Mouse (Mus musculus) erythroblast, embryonic 14.5 days (primary cell): ENCODE results near the gene Nmt1. TPM values are rescaled to one million over a fixed set of nuclear protein-coding genes. Genes with fewer than 3 reads are reported as not detected.

Experiments used
- H3K27me3 ChIP-seq: 2 replicates; pipeline ENCODE4 v1.6.1; 2012; ENCODE audit warnings: inconsistent platforms; ENCODE audit not compliant: control insufficient read depth
- H3K36me3 ChIP-seq: 2 replicates; pipeline ENCODE4 v1.6.1; 2012; ENCODE audit warnings: mild to moderate bottlenecking, inconsistent platforms; ENCODE audit not compliant: control insufficient read depth
- H3K4me1 ChIP-seq: 2 replicates; pipeline ENCODE4 v1.6.1; 2012; ENCODE audit warnings: inconsistent platforms; ENCODE audit not compliant: control insufficient read depth
- H3K4me3 ChIP-seq: replicated peaks from 2 replicates; pipeline ENCODE3; 2012; ENCODE audit warnings: moderate library complexity, mild to moderate bottlenecking, inconsistent platforms
- H3K9me3 ChIP-seq: 2 replicates; pipeline ENCODE4 v1.6.1; 2012; ENCODE audit warnings: low read length, inconsistent platforms, mixed read lengths; ENCODE audit not compliant: control insufficient read depth
- GATA1 ChIP-seq: IDR thresholded peaks from 2 replicates; pipeline ENCODE4 v1.6.1; 2012; ENCODE audit warnings: low read length, inconsistent platforms, mixed read lengths
- TAL1 ChIP-seq: IDR thresholded peaks from 3 replicates; pipeline ENCODE4 v1.6.1; 2012; ENCODE audit warnings: low read length, inconsistent platforms, mixed read lengths
- polyA plus RNA-seq: library from polyadenylated mRNA; stranded (reverse); fragments of >175 nt; gene quantifications from 2 replicates; pipeline ENCODE4 v1.2.3, GENCODE M21; 2012

Nmt1 gene
- polyA plus RNA-seq, 1 experiment, result 1.5 TPM

- H3K9me3 ChIP-seq, result no peaks in the 10 kb centered on the region
- TF ChIP-seq TAL1 (no peak), GATA1 (no peak)
- peaks cover 30% of the 10 kb centered on the region for H3K36me3 ChIP-seq
- peaks cover 18% of the 10 kb centered on the region for H3K4me1 ChIP-seq
- no peaks in the 10 kb centered on the region for H3K27me3 ChIP-seq
- no peak overlapping the region for H3K4me3 ChIP-seq
Observed at GRCm38 (mm10) chr11:103001063-103001462, 26.9 kb upstream of the Nmt1 start.

- Histone ChIP-seq H3K4me3 (no peak overlapping the region), H3K36me3 (peaks cover 13% of the 10 kb centered on the region), H3K27me3 (no peaks in the 10 kb centered on the region), H3K4me1 (peaks cover 12% of the 10 kb centered on the region), H3K9me3 (no peaks in the 10 kb centered on the region)
- TF ChIP-seq GATA1, result no peak
- TF ChIP-seq TAL1, result no peak
Observed at GRCm38 (mm10) chr11:103003210-103003609, 24.8 kb upstream of the Nmt1 start.

DNA sequence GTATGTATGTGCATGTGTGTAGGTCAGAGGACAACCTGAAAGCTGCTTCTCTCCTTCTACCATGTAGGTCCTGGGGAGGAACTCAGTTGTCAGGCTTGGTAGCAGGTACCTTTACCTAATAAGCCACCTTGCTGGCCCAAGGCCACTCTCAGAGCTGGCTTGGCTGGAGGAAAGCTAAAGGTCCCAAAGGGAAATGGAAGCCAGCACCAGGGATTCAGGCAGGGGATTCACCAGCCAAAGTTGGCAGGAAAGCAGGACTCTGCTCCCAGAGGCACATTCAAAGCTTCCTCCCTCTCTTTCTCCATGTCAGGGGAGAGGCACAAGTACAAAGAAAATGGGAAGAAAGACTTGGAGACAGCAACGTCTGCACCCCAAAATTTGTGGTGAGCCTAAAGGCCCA lies 23.1 kb upstream of the Nmt1 start:
- no peaks in the 10 kb centered on the region; the same call in 1 of the 2 replicates for H3K9me3 ChIP-seq
- no peak overlapping the region for H3K4me3 ChIP-seq
- H3K4me1 ChIP-seq, result no peaks in the 10 kb centered on the region; the same call in 1 of the 2 replicates
- TF ChIP-seq GATA1 (no peak), TAL1 (no peak)
- peaks cover 4% of the 10 kb centered on the region for H3K36me3 ChIP-seq
- no peaks in the 10 kb centered on the region for H3K27me3 ChIP-seq

DNA sequence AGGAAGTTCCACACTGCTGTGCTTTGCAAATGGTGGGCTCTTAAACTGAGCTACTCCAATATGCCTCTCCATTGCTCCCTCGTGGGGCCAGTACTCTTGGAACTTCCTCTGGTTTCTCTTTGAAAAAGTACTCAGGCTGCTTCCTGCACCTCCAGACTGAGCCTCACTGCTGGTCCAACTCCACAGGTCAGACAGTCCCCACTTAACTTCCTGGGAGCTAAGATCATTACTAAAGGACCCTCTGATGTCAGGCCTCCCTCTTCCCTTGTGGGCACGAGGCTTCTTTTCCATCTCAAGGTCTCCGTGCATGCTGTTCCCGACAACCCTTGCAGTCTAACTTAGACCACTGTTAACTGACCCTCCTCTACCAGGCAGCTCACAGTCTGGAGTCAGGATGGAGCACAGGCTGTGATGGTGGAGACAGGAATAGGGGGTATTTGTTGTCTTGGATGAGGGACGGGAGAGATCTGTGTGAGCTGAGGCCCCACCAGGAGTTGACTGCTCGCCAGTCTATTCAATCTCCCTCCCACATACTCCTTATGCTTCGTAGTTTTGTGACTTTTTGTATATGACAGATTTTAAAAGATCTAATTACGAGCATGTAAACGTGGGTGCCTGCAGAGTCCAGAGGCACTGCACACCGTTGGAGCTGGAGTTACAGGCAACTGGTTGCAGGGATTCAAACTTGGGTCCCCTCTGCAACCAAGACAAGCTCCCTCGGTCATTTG lies 22.6 kb upstream of the Nmt1 start:
- Histone ChIP-seq H3K4me3 (no peak overlapping the region), H3K36me3 (no peaks in the 10 kb centered on the region; the same call in 1 of the 2 replicates), H3K27me3 (no peaks in the 10 kb centered on the region), H3K9me3 (no peaks in the 10 kb centered on the region; the same call in 1 of the 2 replicates), H3K4me1 (no peaks in the 10 kb centered on the region)
- TF ChIP-seq GATA1, result no peak
- TF ChIP-seq TAL1, result no peak

GRCm38 (mm10) chr11:103006286-103007000 lies 21.5 kb upstream of the Nmt1 start:
- Histone ChIP-seq H3K4me3 (no peak overlapping the region), H3K4me1 (no peaks in the 10 kb centered on the region), H3K9me3 (no peaks in the 10 kb centered on the region; the same call in 1 of the 2 replicates), H3K27me3 (no peaks in the 10 kb centered on the region), H3K36me3 (no peaks in the 10 kb centered on the region; the same call in 1 of the 2 replicates)
- TF ChIP-seq TAL1 (no peak), GATA1 (no peak)

- TF ChIP-seq GATA1 (no peak), TAL1 (no peak)
- Histone ChIP-seq H3K9me3 (no peaks in the 10 kb centered on the region; the same call in 1 of the 2 replicates), H3K27me3 (no peaks in the 10 kb centered on the region), H3K36me3 (no peaks in the 10 kb centered on the region; the same call in 1 of the 2 replicates), H3K4me3 (no peak overlapping the region), H3K4me1 (no peaks in the 10 kb centered on the region)
Observed at GRCm38 (mm10) chr11:103007001-103007340, 21.0 kb upstream of the Nmt1 start.

DNA sequence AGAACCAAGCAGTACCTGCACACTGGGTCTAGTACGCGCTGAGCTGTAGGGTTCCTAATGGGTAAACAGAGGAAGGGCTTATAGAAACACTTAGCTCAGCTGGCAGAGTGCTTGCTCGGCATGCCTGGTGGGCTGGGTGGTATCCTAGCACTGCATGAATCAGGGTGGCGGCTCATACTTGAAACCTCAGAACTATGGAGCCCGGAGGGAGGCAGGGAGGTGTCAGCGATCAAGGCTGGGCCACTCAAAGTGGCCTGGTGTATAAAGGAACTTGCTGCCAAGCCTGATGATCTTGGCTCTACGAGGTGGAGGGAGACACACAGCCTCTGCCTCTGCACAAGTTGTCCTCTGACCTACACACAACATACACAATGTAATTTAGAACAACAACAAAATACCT lies 19.4 kb upstream of the Nmt1 start:
- H3K4me1 ChIP-seq, result no peaks in the 10 kb centered on the region
- peaks cover 3% of the 10 kb centered on the region for H3K36me3 ChIP-seq

GRCm38 (mm10) chr11:103009208-103009607 lies 18.8 kb upstream of the Nmt1 start:
- peaks cover 3% of the 10 kb centered on the region for H3K9me3 ChIP-seq
- no peaks in the 10 kb centered on the region for H3K27me3 ChIP-seq
- H3K4me3 ChIP-seq, result no peak overlapping the region
- H3K36me3 ChIP-seq, result peaks cover 5% of the 10 kb centered on the region
- TF ChIP-seq GATA1 (no peak), TAL1 (no peak)
- H3K4me1 ChIP-seq, result no peaks in the 10 kb centered on the region

More for the DNA sequence above, 19.4 kb upstream of the Nmt1 start:
- H3K9me3 ChIP-seq, result peaks cover 2% of the 10 kb centered on the region
- no peak overlapping the region for H3K4me3 ChIP-seq
- TF ChIP-seq TAL1 (no peak), GATA1 (no peak)
- H3K27me3 ChIP-seq, result no peaks in the 10 kb centered on the region

GRCm38 (mm10) chr11:103010454-103011205 lies 17.4 kb upstream of the Nmt1 start:
- peaks cover 3% of the 10 kb centered on the region for H3K9me3 ChIP-seq
- H3K36me3 ChIP-seq, result peaks cover 5% of the 10 kb centered on the region
- H3K4me3 ChIP-seq, result no peak overlapping the region
- peaks cover 3% of the 10 kb centered on the region for H3K4me1 ChIP-seq
- TF ChIP-seq GATA1 (no peak), TAL1 (no peak)
- H3K27me3 ChIP-seq, result no peaks in the 10 kb centered on the region
